Comparison of ENCODE assay signal across 24 mouse cellular contexts in genomic region chr13:14801020-14801419, GRCm38 (mm10).
DNase-seq lines count a peak whose midpoint lies in the region; ATAC-seq lines count a peak whose summit lies in the region.
"Had no signal": no experiment of that assay in that cellular context is flagged by ENCODE, and none has a peak within 500 bp of the region (broad histone marks: within the 10 kb centered on the region; RNA-seq: fewer than 3 reads in every experiment).

No protein-coding gene starts in this region.

- 9% methylated on average over 3 of the region's 3 CpGs for WGBS in midbrain, embryonic 12.5 days
- WGBS in midbrain, embryonic 15.5 days: 13% methylated on average over 3 of the region's 3 CpGs

- ATAC-seq in midbrain, embryonic 12.5 days (ENCODE audit: low FRiP score, low read depth): peak; percentile 52; the same call in 1 of the 2 replicates
- ATAC-seq in midbrain, embryonic 15.5 days (replicated peaks): no peak; the same call in 1 of the 2 replicates
- ATAC-seq: forebrain, embryonic 15.5 days; intestine, embryonic 15.5 days; liver, embryonic 12.5 days; liver, postnatal 0 days; lung, postnatal 0 days had no signal

- no peaks in the 10 kb centered on the region for H3K36me3 ChIP-seq in midbrain, embryonic 12.5 days
- H3K36me3 ChIP-seq in midbrain, embryonic 15.5 days (replicated peaks): no peaks in the 10 kb centered on the region
- H3K36me3 ChIP-seq: forebrain, embryonic 15.5 days; G1E; hindbrain, embryonic 15.5 days; intestine, embryonic 15.5 days; liver, embryonic 12.5 days had no signal

- H3K27ac ChIP-seq in midbrain, embryonic 12.5 days (replicated peaks): no peak overlapping the region
- no peak overlapping the region for H3K27ac ChIP-seq in midbrain, embryonic 15.5 days
- H3K27ac ChIP-seq: forebrain, embryonic 15.5 days; hindbrain, embryonic 15.5 days; intestine, embryonic 15.5 days; layer of hippocampus, adult 2 months; liver, embryonic 12.5 days had no signal

- H3K4me3 ChIP-seq in midbrain, embryonic 12.5 days: no peak overlapping the region
- no peak overlapping the region for H3K4me3 ChIP-seq in midbrain, embryonic 15.5 days
- H3K4me3 ChIP-seq: forebrain, embryonic 15.5 days; hindbrain, embryonic 15.5 days; intestine, embryonic 15.5 days; layer of hippocampus, adult 2 months; liver, embryonic 12.5 days; megakaryocyte, embryonic 14.5 days had no signal

- H3K4me2 ChIP-seq in midbrain, embryonic 12.5 days (replicated peaks): no peak overlapping the region
- H3K4me2 ChIP-seq in midbrain, embryonic 15.5 days: no peak overlapping the region
- H3K4me2 ChIP-seq: forebrain, embryonic 15.5 days; hindbrain, embryonic 15.5 days; intestine, embryonic 15.5 days; liver, embryonic 12.5 days had no signal

- peak; percentile 50 for DNase-seq in heart, adult 11 months
- DNase-seq in heart, adult 8-10 months (ENCODE audit: low spot score): no peak
- peak; percentile 6 for DNase-seq in embryo, embryonic 10 days (ENCODE audit: low spot score)
- DNase-seq in mesoderm, embryonic 11.5 days (ENCODE audit: low read depth, low spot score): peak; percentile 22
- DNase-seq in layer of hippocampus, adult 9-10 months (ENCODE audit: low spot score): no peak
- DNase-seq in layer of hippocampus, postnatal 36 days: no peak
- DNase-seq: adrenal gland, postnatal 14 days; cerebellum, adult 11-12 months; cerebellum, adult 9-11 months; kidney, adult 2 months; kidney, postnatal 36 days; left cerebral cortex, postnatal 4 days; liver, postnatal 0 days; lung, postnatal 4 days had no signal

- no peaks in the 10 kb centered on the region for H3K27me3 ChIP-seq in midbrain, embryonic 12.5 days
- H3K27me3 ChIP-seq in midbrain, embryonic 15.5 days (replicated peaks): no peaks in the 10 kb centered on the region
- H3K27me3 ChIP-seq: forebrain, embryonic 15.5 days; hindbrain, embryonic 15.5 days; intestine, embryonic 15.5 days; liver, embryonic 12.5 days; megakaryocyte, embryonic 14.5 days had no signal

- no peak overlapping the region for H3K9ac ChIP-seq in midbrain, embryonic 12.5 days (replicated peaks)
- no peak overlapping the region for H3K9ac ChIP-seq in midbrain, embryonic 15.5 days
- H3K9ac ChIP-seq: forebrain, embryonic 15.5 days; hindbrain, embryonic 15.5 days; intestine, embryonic 15.5 days; liver, embryonic 12.5 days; liver, postnatal 0 days had no signal

- peaks cover 3% of the 10 kb centered on the region; the same call in 1 of the 2 replicates for H3K4me1 ChIP-seq in midbrain, embryonic 12.5 days
- no peaks in the 10 kb centered on the region for H3K4me1 ChIP-seq in midbrain, embryonic 15.5 days
- H3K4me1 ChIP-seq: forebrain, embryonic 15.5 days; hindbrain, embryonic 15.5 days; intestine, embryonic 15.5 days; liver, embryonic 12.5 days; megakaryocyte, embryonic 14.5 days had no signal

- no peaks in the 10 kb centered on the region for H3K9me3 ChIP-seq in midbrain, embryonic 12.5 days
- H3K9me3 ChIP-seq in midbrain, embryonic 15.5 days: no peaks in the 10 kb centered on the region
- H3K9me3 ChIP-seq: forebrain, embryonic 15.5 days; G1E; hindbrain, embryonic 15.5 days; intestine, embryonic 15.5 days; liver, embryonic 12.5 days; megakaryocyte, embryonic 14.5 days had no signal

Comparison
In these comparisons a context has a peak if more than half of its experiments do, and no peak if none do; other contexts are left out.
1. DNase-seq: peak in heart, adult 11 months (single experiment), embryo, embryonic 10 days (single experiment) and mesoderm, embryonic 11.5 days (single experiment); none in heart, adult 8-10 months (single experiment), layer of hippocampus, adult 9-10 months (single experiment) and layer of hippocampus, postnatal 36 days (0 of 2).